Mouse (Mus musculus) cerebellum, adult 9-10 months (tissue): ENCODE measurements around the gene Lgals7.
A peak's percentile ranks its signal among the peaks of the same experiment; 100 is the strongest.

Experiments used
- DNase-seq: peaks from one replicate; pipeline ENCODE4 v3.0.0; 2022

Gene Lgals7

GRCm38 (mm10) chr7:28831411-28832125 lies 32.1 kb upstream of the Lgals7 start:
- DNase-seq: no peak

- no peak for DNase-seq
These were observed 31.5 kb upstream of the Lgals7 start for GRCm38 (mm10) chr7:28832137-28832536.

- DNase-seq: no peak
These were observed 29.8 kb upstream of the Lgals7 start, which contains the start of gene Lgals4 for GRCm38 (mm10) chr7:28833723-28834347. Gene Lgals4 (plus strand): TSS chr7:28833854.

- no peak for DNase-seq
These were observed 26.7 kb upstream of the Lgals7 start for GRCm38 (mm10) chr7:28836936-28837335.

- no peak for DNase-seq
These were observed 25.3 kb upstream of the Lgals7 start for GRCm38 (mm10) chr7:28838331-28838730.

- no peak for DNase-seq
These were observed 16.4 kb upstream of the Lgals7 start for GRCm38 (mm10) chr7:28847273-28847672.

- no peak for DNase-seq
These were observed 13.9 kb upstream of the Lgals7 start for GRCm38 (mm10) chr7:28849700-28850236.

- no peak for DNase-seq
These were observed 13.0 kb upstream of the Lgals7 start for GRCm38 (mm10) chr7:28850642-28851041.

GRCm38 (mm10) chr7:28859953-28860352 lies 3.7 kb upstream of the Lgals7 start:
- no peak for DNase-seq

- DNase-seq: no peak
These were observed 2.8 kb upstream of the Lgals7 start for GRCm38 (mm10) chr7:28860898-28861297.

GRCm38 (mm10) chr7:28862817-28863499 lies 695 bp upstream of the Lgals7 start:
- no peak for DNase-seq

- DNase-seq: no peak
These were observed 666 bp downstream of the Lgals7 start for GRCm38 (mm10) chr7:28864288-28864750.

- DNase-seq: no peak
These were observed 2.0 kb downstream of the Lgals7 start for GRCm38 (mm10) chr7:28865481-28866300.

- DNase-seq: no peak
These were observed 3.3 kb downstream of the Lgals7 start for GRCm38 (mm10) chr7:28866769-28867507.

GRCm38 (mm10) chr7:28867508-28868340 lies 4.1 kb downstream of the Lgals7 start:
- DNase-seq: peak; percentile 69

GRCm38 (mm10) chr7:28870901-28871664 lies 7.4 kb downstream of the Lgals7 start:
- no peak for DNase-seq

GRCm38 (mm10) chr7:28874565-28874964 lies 10.9 kb downstream of the Lgals7 start:
- no peak for DNase-seq

- no peak for DNase-seq
These were observed 12.4 kb downstream of the Lgals7 start for GRCm38 (mm10) chr7:28876099-28876498.

GRCm38 (mm10) chr7:28877155-28877554 lies 13.5 kb downstream of the Lgals7 start:
- no peak for DNase-seq

- no peak for DNase-seq
These were observed 14.2 kb downstream of the Lgals7 start for GRCm38 (mm10) chr7:28877856-28878255.
